Mouse (Mus musculus) liver, embryonic 15.5 days (tissue): ENCODE results near the gene Spata31d1a. TPM values are rescaled to one million over a fixed set of nuclear protein-coding genes. Genes with fewer than 3 reads are reported as not detected.

Source experiments
- ATAC-seq: fragments of 200-750 bp; cut with Nextera tagmentation; 2 replicates; pipeline ENCODE4 v1.8.0; 2017; ENCODE audit warnings: moderate number of reproducible peaks, mild to moderate bottlenecking, moderate library complexity; ENCODE audit not compliant: insufficient read depth
- H3K27ac ChIP-seq: fragments of 300-500 bp; sonication (generic); replicated peaks from 2 replicates; pipeline ENCODE4 v1.5.1; 2015; ENCODE audit warnings: mild to moderate bottlenecking, inconsistent platforms
- H3K27me3 ChIP-seq: fragments of 300-500 bp; sonication (generic); 2 replicates; pipeline ENCODE4 v1.6.1; 2015; ENCODE audit warnings: mild to moderate bottlenecking, inconsistent platforms
- H3K36me3 ChIP-seq: fragments of 300-500 bp; sonication (generic); replicated peaks from 2 replicates; pipeline ENCODE4 v1.6.1; 2015; ENCODE audit warnings: moderate library complexity, mild to moderate bottlenecking, inconsistent platforms
- H3K4me1 ChIP-seq: fragments of 300-500 bp; sonication (generic); replicated peaks from 2 replicates; pipeline ENCODE4 v1.6.1; 2015; ENCODE audit warnings: inconsistent platforms
- H3K4me2 ChIP-seq: fragments of 300-500 bp; sonication (generic); 2 replicates; pipeline ENCODE4 v1.6.1; 2015; ENCODE audit warnings: moderate library complexity, mild to moderate bottlenecking, inconsistent platforms
- H3K4me3 ChIP-seq: fragments of 300-500 bp; sonication (generic); replicated peaks from 2 replicates; pipeline ENCODE4 v1.5.1; 2015; ENCODE audit warnings: mild to moderate bottlenecking, inconsistent platforms
- H3K9ac ChIP-seq: fragments of 300-500 bp; sonication (generic); 2 replicates; pipeline ENCODE4 v1.6.1; 2015; ENCODE audit warnings: moderate library complexity, mild to moderate bottlenecking, inconsistent platforms
- H3K9me3 ChIP-seq: fragments of 300-500 bp; sonication (generic); replicated peaks from 2 replicates; pipeline ENCODE4 v1.6.1; 2016; ENCODE audit warnings: inconsistent platforms
- WGBS: fragments of 180-500 bp; shearing (Covaris S2); methylation state at CpG from one replicate; pipeline ENCODE4 v1.1.7; 2015; ENCODE audit warnings: mixed read lengths; ENCODE audit not compliant: insufficient replicate concordance; 5-methylcytosine and 5-hydroxymethylcytosine counted together
- polyA plus RNA-seq: library from polyadenylated mRNA; unstranded; fragments of >200 nt; fragmentation: Nextera tagmentation; extraction: Ambion mirVana; gene quantifications from 2 replicates; pipeline ENCODE4 v1.2.1, GENCODE M21; 2015

The Spata31d1a gene
- polyA plus RNA-seq, 1 experiment from 2014 or later = not detected

- H3K4me3 ChIP-seq = no peak overlapping the region
- H3K9ac ChIP-seq = no peak overlapping the region
- H3K36me3 ChIP-seq = peaks cover 37% of the 10 kb centered on the region
- no peak for ATAC-seq
- 88% methylated on average over 10 of the region's 10 CpGs for WGBS
- no peak overlapping the region for H3K4me2 ChIP-seq
- H3K27me3 ChIP-seq = no peaks in the 10 kb centered on the region
- H3K4me1 ChIP-seq = peaks cover 78% of the 10 kb centered on the region
- H3K9me3 ChIP-seq = no peaks in the 10 kb centered on the region
- H3K27ac ChIP-seq = peak overlapping the region; percentile 92; the same call in 1 of the 2 replicates
Measured at GRCm38 (mm10) chr13:59669946-59670345, 40.2 kb downstream of the Spata31d1a start.

GRCm38 (mm10) chr13:59668501-59669093 is 41.5 kb downstream of the Spata31d1a start:
- no peaks in the 10 kb centered on the region for H3K9me3 ChIP-seq
- WGBS = 3% methylated on average over 11 of the region's 11 CpGs
- peak overlapping the region; percentile 92 for H3K27ac ChIP-seq
- H3K27me3 ChIP-seq = no peaks in the 10 kb centered on the region
- peak overlapping the region; percentile 52 for H3K9ac ChIP-seq
- H3K4me2 ChIP-seq = peak overlapping the region; percentile 69
- H3K4me1 ChIP-seq = peaks cover 65% of the 10 kb centered on the region
- ATAC-seq = peak; percentile 96
- H3K4me3 ChIP-seq = peak overlapping the region; percentile 37
- H3K36me3 ChIP-seq = peaks cover 50% of the 10 kb centered on the region

GRCm38 (mm10) chr13:59667763-59668162 is 42.4 kb downstream of the Spata31d1a start:
- peak overlapping the region; percentile 48 for H3K27ac ChIP-seq
- WGBS = 65% methylated on average over 5 of the region's 5 CpGs
- peaks cover 59% of the 10 kb centered on the region for H3K36me3 ChIP-seq

GRCm38 (mm10) chr13:59663939-59664712 is 46.0 kb downstream of the Spata31d1a start:
- peaks cover 80% of the 10 kb centered on the region for H3K36me3 ChIP-seq
- H3K27me3 ChIP-seq = no peaks in the 10 kb centered on the region
- peaks cover 44% of the 10 kb centered on the region for H3K4me1 ChIP-seq
- no peak overlapping the region for H3K4me3 ChIP-seq
- no peak overlapping the region for H3K27ac ChIP-seq
- no peak overlapping the region for H3K4me2 ChIP-seq
- no peak for ATAC-seq
- H3K9me3 ChIP-seq = no peaks in the 10 kb centered on the region
- 85% methylated on average over 19 of the region's 19 CpGs for WGBS
- H3K9ac ChIP-seq = no peak overlapping the region

More at GRCm38 (mm10) chr13:59667763-59668162, 42.4 kb downstream of the Spata31d1a start:
- no peak overlapping the region for H3K4me3 ChIP-seq
- 0 out of 2 replicates have a peak overlapping the region, but pooled peaks have one; percentile 69 for H3K4me2 ChIP-seq
- no peaks in the 10 kb centered on the region for H3K9me3 ChIP-seq
- peaks cover 59% of the 10 kb centered on the region for H3K4me1 ChIP-seq
- no peaks in the 10 kb centered on the region for H3K27me3 ChIP-seq
- no peak overlapping the region for H3K9ac ChIP-seq
- ATAC-seq = no peak

GRCm38 (mm10) chr13:59661966-59662365 is 48.2 kb downstream of the Spata31d1a start:
- peaks cover 90% of the 10 kb centered on the region for H3K36me3 ChIP-seq
- H3K27me3 ChIP-seq = no peaks in the 10 kb centered on the region
- no peak overlapping the region for H3K9ac ChIP-seq
- ATAC-seq = no peak
- 92% methylated on average over 12 of the region's 12 CpGs for WGBS
- H3K9me3 ChIP-seq = no peaks in the 10 kb centered on the region
- H3K4me2 ChIP-seq = no peak overlapping the region
- H3K4me3 ChIP-seq = no peak overlapping the region
- no peak overlapping the region for H3K27ac ChIP-seq
- peaks cover 31% of the 10 kb centered on the region for H3K4me1 ChIP-seq

GRCm38 (mm10) chr13:59661387-59661786 is 48.7 kb downstream of the Spata31d1a start:
- 86% methylated on average over 8 of the region's 8 CpGs for WGBS
- no peaks in the 10 kb centered on the region for H3K9me3 ChIP-seq
- no peak overlapping the region for H3K4me2 ChIP-seq
- H3K4me3 ChIP-seq = no peak overlapping the region
- no peak overlapping the region for H3K9ac ChIP-seq
- peaks cover 88% of the 10 kb centered on the region for H3K36me3 ChIP-seq
- no peak overlapping the region for H3K27ac ChIP-seq
- no peak for ATAC-seq
- H3K27me3 ChIP-seq = no peaks in the 10 kb centered on the region
- H3K4me1 ChIP-seq = peaks cover 31% of the 10 kb centered on the region

- no peaks in the 10 kb centered on the region for H3K9me3 ChIP-seq
- H3K9ac ChIP-seq = no peak overlapping the region
- H3K4me3 ChIP-seq = no peak overlapping the region
- H3K36me3 ChIP-seq = peaks cover 81% of the 10 kb centered on the region
- WGBS = 87% methylated on average over 3 of the region's 3 CpGs
- ATAC-seq = no peak
- H3K27me3 ChIP-seq = no peaks in the 10 kb centered on the region
- no peak overlapping the region for H3K27ac ChIP-seq
- H3K4me1 ChIP-seq = peaks cover 32% of the 10 kb centered on the region
- H3K4me2 ChIP-seq = no peak overlapping the region
Measured at GRCm38 (mm10) chr13:59660371-59660770, 49.8 kb downstream of the Spata31d1a start.

- Histone ChIP-seq H3K4me2 (no peak overlapping the region), H3K4me3 (no peak overlapping the region), H3K9me3 (no peaks in the 10 kb centered on the region), H3K36me3 (peaks cover 75% of the 10 kb centered on the region), H3K27me3 (no peaks in the 10 kb centered on the region), H3K27ac (no peak overlapping the region), H3K4me1 (peaks cover 40% of the 10 kb centered on the region), H3K9ac (no peak overlapping the region)
- WGBS = 79% methylated on average over 5 of the region's 5 CpGs
- no peak for ATAC-seq
Measured at GRCm38 (mm10) chr13:59657781-59658180, 52.3 kb downstream of the Spata31d1a start.

GRCm38 (mm10) chr13:59656975-59657388 is 53.1 kb downstream of the Spata31d1a start:
- no peak overlapping the region for H3K9ac ChIP-seq
- H3K4me1 ChIP-seq = peaks cover 40% of the 10 kb centered on the region
- ATAC-seq = no peak
- no peak overlapping the region for H3K4me2 ChIP-seq
- no peaks in the 10 kb centered on the region for H3K27me3 ChIP-seq
- H3K4me3 ChIP-seq = no peak overlapping the region
- no peaks in the 10 kb centered on the region for H3K9me3 ChIP-seq
- 69% methylated on average over 4 of the region's 4 CpGs for WGBS
- H3K27ac ChIP-seq = peak overlapping the region; percentile 16; the same call in 1 of the 2 replicates
- peaks cover 72% of the 10 kb centered on the region for H3K36me3 ChIP-seq

GRCm38 (mm10) chr13:59656316-59656832 is 53.8 kb downstream of the Spata31d1a start:
- Histone ChIP-seq H3K4me1 (peaks cover 40% of the 10 kb centered on the region), H3K27me3 (no peaks in the 10 kb centered on the region), H3K36me3 (peaks cover 69% of the 10 kb centered on the region), H3K4me2 (no peak overlapping the region), H3K27ac (peak overlapping the region; percentile 16; the same call in 1 of the 2 replicates), H3K9ac (no peak overlapping the region), H3K9me3 (no peaks in the 10 kb centered on the region), H3K4me3 (no peak overlapping the region)
- ATAC-seq = 0 out of 2 replicates have a peak, but pooled peaks have one; percentile 38
- 40% methylated on average over 10 of the region's 10 CpGs for WGBS

- Histone ChIP-seq H3K9me3 (no peaks in the 10 kb centered on the region), H3K4me2 (no peak overlapping the region), H3K27ac (peak overlapping the region; percentile 16; the same call in 1 of the 2 replicates), H3K4me1 (peaks cover 37% of the 10 kb centered on the region), H3K36me3 (peaks cover 71% of the 10 kb centered on the region), H3K4me3 (no peak overlapping the region), H3K27me3 (no peaks in the 10 kb centered on the region), H3K9ac (no peak overlapping the region)
- WGBS = 80% methylated on average over 15 of the region's 15 CpGs
- ATAC-seq = no peak
Measured at GRCm38 (mm10) chr13:59655718-59656315, 54.3 kb downstream of the Spata31d1a start.
